Mouse (Mus musculus) embryo, embryonic 10 days (tissue): ENCODE results near the gene Gm20509.
"Not testable (repeated sequence)": the region's sequence is repeated elsewhere in the genome, so short reads cannot be mapped to it uniquely, and the experiment has no call there.

ENCODE experiments used
- DNase-seq: peaks from one replicate; pipeline ENCODE4 v3.0.0-alpha.2; 2015; ENCODE audit warnings: low spot score

Gm20509 gene

GRCm38 (mm10) chr9:73102181-73102580, at the start of gene Gm20509:
Gene Gm20509 (plus strand): TSS chr9:73102470.
- DNase-seq = no peak

GRCm38 (mm10) chr9:73055441-73055911, 46.8 kb upstream of the Gm20509 start:
- no peak for DNase-seq

DNA sequence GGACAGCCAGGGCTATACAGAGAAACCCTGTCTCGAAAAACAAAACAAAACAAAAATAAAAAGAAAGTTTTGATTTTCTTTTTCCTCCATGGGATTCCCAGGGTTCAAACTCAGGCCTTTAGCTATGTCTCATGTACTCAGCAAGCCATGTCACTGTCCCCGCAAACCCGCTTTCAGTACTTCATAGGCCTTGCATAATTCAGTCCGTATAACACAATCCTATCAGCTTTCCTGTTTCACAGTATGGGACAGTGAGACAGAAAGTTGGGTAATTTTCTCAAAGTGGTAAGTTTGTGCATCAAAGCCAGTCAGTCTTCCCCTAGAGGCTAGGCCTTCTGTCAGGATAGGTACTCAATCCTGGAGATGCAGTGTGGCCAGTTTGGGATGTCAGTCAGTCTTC, 43.0 kb upstream of the Gm20509 start:
- DNase-seq = no peak

DNA sequence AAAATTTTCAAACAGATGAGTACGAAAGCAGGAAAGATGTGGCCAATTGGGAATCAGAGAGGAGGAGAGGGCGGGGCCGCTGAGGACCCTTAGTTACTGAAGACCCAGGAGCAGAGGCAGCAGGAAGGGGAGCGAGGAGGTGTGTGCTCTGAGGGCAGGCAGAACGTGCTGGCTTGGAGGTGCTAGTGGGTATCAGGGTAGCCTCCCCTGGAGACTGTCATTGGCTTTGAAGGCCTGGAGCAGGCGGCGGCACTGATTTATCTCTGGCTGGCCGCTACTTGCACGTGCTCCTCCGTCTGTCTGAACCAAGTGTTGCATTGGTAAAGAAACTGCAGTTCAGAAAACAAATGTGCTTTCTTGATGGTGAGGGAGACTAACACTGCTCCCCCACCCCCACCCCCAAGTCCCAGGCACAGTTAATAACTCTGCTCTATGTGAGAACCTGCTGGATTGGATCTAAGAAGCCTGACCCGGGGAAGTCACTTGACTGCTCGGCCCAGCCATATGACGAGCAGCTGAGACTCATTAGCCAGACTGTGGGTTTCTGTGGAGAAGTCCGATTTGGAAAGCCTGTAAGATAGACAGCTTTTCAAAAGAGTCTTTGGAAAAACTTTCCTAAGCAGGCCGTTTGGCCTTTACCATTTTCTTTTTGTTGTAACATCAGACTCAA, 38.5 kb upstream of the Gm20509 start:
- peak; percentile 60 for DNase-seq

DNA sequence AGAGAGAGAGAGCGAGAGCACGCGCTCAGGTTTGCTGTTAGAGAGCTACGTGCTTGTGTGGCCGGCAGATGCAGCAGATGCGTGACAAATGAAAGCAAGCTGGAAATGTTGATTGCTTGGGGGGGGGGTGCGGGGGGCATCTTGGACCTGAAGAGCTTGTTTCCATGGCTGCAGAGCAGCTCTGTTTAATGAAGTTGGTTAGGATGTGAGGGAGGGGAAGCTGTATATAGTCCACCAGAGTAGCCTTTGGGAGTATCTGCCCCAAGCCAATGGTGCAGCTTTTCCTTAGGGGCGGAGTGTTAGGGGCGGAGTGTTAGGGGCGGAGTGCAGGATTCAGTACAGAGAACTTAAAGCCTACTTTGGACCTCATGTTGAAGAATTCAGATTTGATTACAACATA, 35.2 kb upstream of the Gm20509 start:
- DNase-seq = peak; percentile 49

DNA sequence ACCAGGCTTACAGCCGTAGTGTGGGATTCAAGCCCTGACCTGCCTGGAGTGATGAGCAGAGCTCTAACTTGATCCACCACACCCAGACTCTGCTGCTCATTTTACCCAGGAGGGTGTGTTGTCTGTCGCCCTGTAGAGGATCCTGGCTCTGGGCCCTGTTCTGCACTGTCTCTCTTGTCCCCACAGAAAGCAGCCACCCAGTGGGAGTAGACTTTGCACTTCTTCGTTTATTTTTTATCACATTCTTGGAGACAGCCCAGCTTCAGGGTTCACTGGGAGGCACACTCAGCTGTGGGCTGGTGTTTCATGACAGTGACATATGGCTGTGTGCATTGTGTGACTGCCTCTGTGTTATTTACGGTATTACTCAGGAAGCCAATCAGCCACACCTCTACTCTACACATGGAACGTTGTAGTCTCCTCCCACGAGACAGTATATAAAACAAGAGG, 34.0 kb upstream of the Gm20509 start:
- DNase-seq = peak; percentile 41

- no peak for DNase-seq
These were observed 33.6 kb upstream of the Gm20509 start for GRCm38 (mm10) chr9:73068688-73069087.

- no peak for DNase-seq
These were observed 31.2 kb upstream of the Gm20509 start for GRCm38 (mm10) chr9:73070971-73071659.

- no peak for DNase-seq
These were observed 29.8 kb upstream of the Gm20509 start for GRCm38 (mm10) chr9:73072426-73072825.

DNA sequence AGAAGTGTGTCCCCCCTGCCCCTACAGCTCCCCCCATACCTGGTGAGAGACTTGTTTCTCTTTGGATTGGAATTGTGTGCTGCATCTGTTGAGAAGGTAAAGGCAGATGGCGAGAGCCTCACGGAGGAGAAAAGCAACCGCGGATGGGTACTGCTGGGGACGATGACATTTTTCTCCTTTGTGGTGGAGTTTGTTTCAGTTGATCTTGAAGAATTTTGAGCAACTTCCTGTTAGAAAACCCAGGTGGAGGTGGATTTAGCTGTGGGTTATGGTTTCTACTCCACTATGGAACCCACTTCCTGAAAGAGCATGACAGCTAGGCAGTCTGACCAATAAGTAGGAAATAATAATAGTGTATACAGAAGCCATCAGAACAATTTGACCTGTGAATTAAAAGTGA, 29.1 kb upstream of the Gm20509 start:
- no peak for DNase-seq

DNA sequence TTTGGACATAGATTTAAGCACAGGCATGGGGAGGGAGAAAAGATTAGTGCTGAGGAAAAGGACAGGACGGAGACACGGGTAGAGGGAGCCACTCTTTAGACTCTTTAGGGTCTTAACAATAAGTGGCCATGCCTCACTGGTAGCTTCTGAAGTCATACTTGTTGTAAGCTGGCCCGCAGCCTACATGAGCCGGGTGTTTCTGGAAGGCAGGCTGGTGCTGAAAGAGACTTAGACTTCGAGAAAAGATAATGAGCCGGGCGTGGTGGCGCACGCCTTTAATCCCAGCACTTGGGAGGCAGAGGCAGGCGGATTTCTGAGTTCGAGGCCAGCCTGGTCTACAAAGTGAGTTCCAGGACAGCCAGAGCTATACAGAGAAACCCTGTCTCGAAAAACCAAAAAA, 22.9 kb upstream of the Gm20509 start:
- not testable (repeated sequence) for DNase-seq

GRCm38 (mm10) chr9:73079801-73080325, 22.4 kb upstream of the Gm20509 start:
- DNase-seq = no peak

- DNase-seq = no peak
These were observed 19.8 kb upstream of the Gm20509 start for GRCm38 (mm10) chr9:73082291-73083000.

DNA sequence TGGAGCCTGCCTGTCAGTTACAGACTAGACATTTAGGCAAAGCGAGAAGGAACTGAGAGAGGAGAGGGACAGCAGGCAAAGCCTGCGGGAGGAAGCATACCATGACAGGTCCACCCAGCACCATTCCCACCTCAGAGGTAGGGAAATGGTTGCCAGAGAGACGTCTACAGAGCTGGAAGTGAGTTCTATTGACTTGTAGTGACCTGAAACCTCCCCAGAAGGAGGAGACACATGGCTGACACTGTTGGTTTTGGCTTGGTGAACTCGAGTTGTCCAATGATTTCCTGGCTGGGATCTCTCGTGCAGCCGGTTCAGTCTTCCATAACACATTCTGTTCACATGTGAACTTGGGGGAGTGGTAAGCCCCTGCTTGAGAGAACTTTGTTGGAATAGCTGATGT, 18.3 kb upstream of the Gm20509 start:
- no peak for DNase-seq

GRCm38 (mm10) chr9:73085845-73086244, 16.4 kb upstream of the Gm20509 start:
- DNase-seq = no peak

- DNase-seq = no peak
These were observed 15.1 kb upstream of the Gm20509 start for GRCm38 (mm10) chr9:73087121-73087520.

DNA sequence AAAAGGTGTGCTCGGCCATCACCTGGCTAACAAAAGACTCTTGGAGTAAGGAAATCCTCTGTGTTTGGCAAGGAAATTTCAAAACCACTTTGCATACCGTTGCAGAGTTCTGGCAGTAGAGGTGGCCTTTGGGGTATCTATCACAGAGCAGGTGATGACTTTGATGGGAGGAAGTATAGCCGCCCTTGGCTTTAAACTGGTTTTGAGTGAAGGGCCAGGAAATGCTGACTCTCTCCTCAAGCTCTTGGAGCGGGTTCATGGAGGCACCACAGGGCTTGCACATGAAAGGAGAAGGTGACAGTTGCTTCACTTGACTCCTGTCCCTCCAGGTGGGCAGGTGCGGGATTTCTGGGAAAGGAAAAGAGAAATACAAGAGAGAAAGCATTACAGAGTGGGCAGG, 14.7 kb upstream of the Gm20509 start:
- DNase-seq = no peak

DNA sequence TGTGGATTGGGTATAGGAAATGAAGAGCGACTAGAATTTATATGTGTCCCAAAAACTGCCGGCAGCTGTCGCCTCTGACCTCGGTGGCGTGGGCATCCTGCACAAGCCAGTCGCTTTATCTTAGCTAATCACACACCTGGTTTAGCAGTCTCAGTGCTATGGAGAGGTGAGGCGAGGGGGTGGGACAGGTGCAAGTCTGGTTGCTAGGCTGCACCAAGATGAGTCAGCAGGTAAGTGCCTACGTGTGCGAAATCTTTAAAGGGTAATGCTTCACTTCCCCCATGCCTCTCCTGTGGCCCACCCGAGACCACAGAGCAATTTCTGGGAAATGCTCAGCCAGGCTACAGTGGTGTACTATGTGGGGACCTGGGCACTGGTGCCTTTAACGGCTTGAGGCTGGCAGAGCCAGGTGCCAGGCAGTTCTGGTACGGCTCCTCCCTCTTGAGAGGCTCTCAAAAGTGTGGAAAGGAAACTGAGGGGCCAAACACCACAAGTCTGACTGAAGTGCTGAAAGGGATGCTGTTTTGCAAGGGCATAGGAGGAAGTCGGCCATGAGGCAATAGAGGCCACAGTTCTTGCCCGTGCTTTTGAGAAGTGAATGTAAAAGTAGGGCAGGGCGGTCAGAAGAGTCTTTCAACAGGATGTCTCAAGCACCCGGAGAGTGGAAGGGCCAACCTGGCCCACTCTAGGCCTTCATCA, 12.9 kb upstream of the Gm20509 start:
- DNase-seq = no peak

- DNase-seq = no peak
These were observed 12.1 kb upstream of the Gm20509 start for GRCm38 (mm10) chr9:73090121-73090520.

DNA sequence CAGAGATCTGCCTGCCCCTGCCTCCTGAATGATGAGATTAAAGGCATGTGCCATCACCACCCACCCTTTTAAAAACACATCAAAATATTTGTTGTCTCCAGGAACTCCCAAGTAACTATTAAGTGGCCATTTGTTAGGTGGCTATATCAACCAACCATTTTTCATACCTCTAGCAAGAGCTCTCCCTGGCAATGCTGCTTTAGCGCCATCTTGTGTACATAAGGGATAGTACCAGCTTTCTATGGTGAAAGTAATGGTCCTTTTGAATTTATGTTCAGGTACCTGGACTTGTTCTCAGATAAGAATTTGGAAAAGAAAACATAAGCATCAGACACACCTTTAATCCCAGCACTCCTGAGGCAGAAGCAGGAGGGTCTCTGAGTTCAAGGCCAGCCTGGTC, 10.5 kb upstream of the Gm20509 start:
- peak; percentile 85 for DNase-seq

GRCm38 (mm10) chr9:73094580-73094979, 7.7 kb upstream of the Gm20509 start:
- DNase-seq = peak; percentile 12

- DNase-seq = no peak
These were observed 4.4 kb upstream of the Gm20509 start for GRCm38 (mm10) chr9:73097898-73098297.
